Mouse (Mus musculus): ENCODE measurements around the gene Wrnip1.

- TF ChIP-seq CTCF (IDR thresholded peaks at IDR 0.05; ENCODE audit: low read depth), result no peak
- no peak for TF ChIP-seq EP300 (IDR thresholded peaks at IDR 0.05; ENCODE audit: low read depth)
Observed at GRCm38 (mm10) chr13:32775889-32776288, 25.9 kb upstream of the Wrnip1 start.
